Mouse (Mus musculus) heart, adult 2 months (tissue): ENCODE data around the gene Tbc1d17. TPM values are rescaled to one million over a fixed set of nuclear protein-coding genes. Genes with fewer than 3 reads are reported as not detected.

ENCODE experiments used
- DNase-seq, 2 experiments: peaks; one replicate each; pipeline ENCODE4 v3.0.0; 2021
- H3K27ac ChIP-seq: fragments of 200-600 bp; 2 replicates; pipeline ENCODE4 v1.8.1; 2022
- H3K27me3 ChIP-seq: fragments of 200-500 bp; 2 replicates; pipeline ENCODE4 v1.6.1; 2012; ENCODE audit warnings: mild to moderate bottlenecking, low read length, inconsistent platforms, mixed read lengths; ENCODE audit not compliant: control insufficient read depth, insufficient read depth
- H3K36me3 ChIP-seq: fragments of 200-500 bp; 2 replicates; pipeline ENCODE4 v1.6.1; 2012; ENCODE audit warnings: low read length, inconsistent platforms; ENCODE audit not compliant: control insufficient read depth, insufficient read depth
- H3K4me1 ChIP-seq: fragments of 200-500 bp; 2 replicates; pipeline ENCODE4 v1.6.1; 2011; ENCODE audit warnings: low read length; ENCODE audit not compliant: control insufficient read depth, insufficient read depth
- H3K4me3 ChIP-seq: fragments of 200-600 bp; 2 replicates; pipeline ENCODE4 v1.8.1; 2022
- H3K79me2 ChIP-seq: fragments of 200-500 bp; replicated peaks from 2 replicates; pipeline ENCODE4 v1.6.1; 2012; ENCODE audit warnings: mild to moderate bottlenecking, inconsistent platforms, low read length, moderate library complexity, mixed read lengths; ENCODE audit not compliant: control insufficient read depth, insufficient read depth
- H3K9ac ChIP-seq: fragments of 200-500 bp; 2 replicates; pipeline ENCODE4 v1.6.1; 2012; ENCODE audit warnings: low read depth, mild to moderate bottlenecking, control low read depth, inconsistent platforms, low read length, mixed read lengths
- CTCF ChIP-seq: fragments of 200-600 bp; IDR thresholded peaks from 2 replicates; pipeline ENCODE4 v1.8.1; 2022; ENCODE audit warnings: antibody characterized with exemption, mild to moderate bottlenecking, moderate library complexity
- EP300 ChIP-seq: fragments of 200-500 bp; IDR thresholded peaks from 2 replicates; pipeline ENCODE4 v1.6.1; 2011; ENCODE audit warnings: low read depth, low read length, control low read depth; ENCODE audit not compliant: insufficient read depth
- POLR2A ChIP-seq: fragments of 200-500 bp; IDR thresholded peaks from 2 replicates; pipeline ENCODE4 v1.6.1; 2011; ENCODE audit warnings: mild to moderate bottlenecking, low read depth, low read length, control low read depth; ENCODE audit not compliant: insufficient read depth
- WGBS: fragments of 180-500 bp; shearing (Covaris S2); methylation state at CpG from one replicate; pipeline ENCODE4 v1.1.7; 2018; 5-methylcytosine and 5-hydroxymethylcytosine counted together
- intact Hi-C: fragments of 180-260 bp; cut with DNase I; formaldehyde crosslinking; loops from one replicate; pipeline ENCODE4 v1.15.1; 2025
- polyA plus RNA-seq: library from polyadenylated mRNA; depleted of rRNA; stranded (reverse); fragments of >200 nt; gene quantifications from 2 replicates; pipeline ENCODE4 v1.2.3, GENCODE M21; 2012
- total RNA-seq, 2 experiments: library from RNA; stranded (reverse); gene quantifications; 2 replicates each; pipeline ENCODE4 v1.2.3; 2021

Gene Tbc1d17
- total and polyA plus RNA-seq, 3 experiments, result 29.6 to 56.0 (median 46.6) TPM

GRCm38 (mm10) chr7:44857042-44857552 is 8.2 kb upstream of the Tbc1d17 start, which contains the start of gene Pnkp:
Gene Pnkp (plus strand): TSS chr7:44857139.
- H3K79me2 ChIP-seq, result peaks cover 3% of the 10 kb centered on the region
- intact Hi-C loops, result loop anchor here (5.0 kb wide), 1 partner anchor 40 kb away; the partner anchor contains the start of gene Fuz
- WGBS, result under 1% methylated on average over 32 of the region's 32 CpGs

GRCm38 (mm10) chr7:44856265-44856916 is 7.5 kb upstream of the Tbc1d17 start:
- no peak overlapping the region for H3K9ac ChIP-seq
- peaks cover 3% of the 10 kb centered on the region for H3K79me2 ChIP-seq
- WGBS, result 54% methylated on average over 9 of the region's 9 CpGs
- H3K4me3 ChIP-seq, result peak overlapping the region; percentile 83
- DNase-seq, result no peak
- TF ChIP-seq EP300 (no peak), CTCF (no peak), POLR2A (no peak)
- intact Hi-C loops, result loop anchor here (5.0 kb wide), 1 partner anchor 41 kb away; the partner anchor contains the start of gene Fuz
- no peaks in the 10 kb centered on the region for H3K36me3 ChIP-seq
- H3K4me1 ChIP-seq, result peaks cover 6% of the 10 kb centered on the region
- H3K27me3 ChIP-seq, result no peaks in the 10 kb centered on the region
- peak overlapping the region; percentile 91 for H3K27ac ChIP-seq

More at GRCm38 (mm10) chr7:44857042-44857552, 8.2 kb upstream of the Tbc1d17 start, which contains the start of gene Pnkp:
- Histone ChIP-seq H3K27me3 (no peaks in the 10 kb centered on the region), H3K27ac (peak within 1 kb of the TSS; percentile 91), H3K9ac (peak within 1 kb of the TSS; percentile 84), H3K36me3 (no peaks in the 10 kb centered on the region), H3K4me1 (peaks cover 6% of the 10 kb centered on the region), H3K4me3 (peak within 1 kb of the TSS; percentile 83)
- TF ChIP-seq EP300, result 0 out of 2 replicates have a peak, but pooled peaks have one; percentile 26
- no peak for TF ChIP-seq CTCF
- peak; percentile 88 for TF ChIP-seq POLR2A
- DNase-seq, result peak; percentile 89 to 90

- Histone ChIP-seq H3K4me3 (peak overlapping the region; percentile 59), H3K36me3 (no peaks in the 10 kb centered on the region), H3K27me3 (no peaks in the 10 kb centered on the region), H3K9ac (peak overlapping the region; percentile 86), H3K4me1 (peaks cover 8% of the 10 kb centered on the region), H3K27ac (peak overlapping the region; percentile 98), H3K79me2 (peaks cover 3% of the 10 kb centered on the region)
- TF ChIP-seq CTCF (peak; percentile 51), EP300 (no peak)
- intact Hi-C loops, result loop anchor here (2.0 to 5.0 kb wide), 2 partner anchors 14 to 42 kb away; partner anchors contain the start of genes Fuz and Ptov1
- DNase-seq, result no peak
- 23% methylated on average over 10 of the region's 10 CpGs for WGBS
These were observed 6.2 kb upstream of the Tbc1d17 start for GRCm38 (mm10) chr7:44855036-44855435.

GRCm38 (mm10) chr7:44854356-44855031 is 5.6 kb upstream of the Tbc1d17 start:
- Histone ChIP-seq H3K27me3 (no peaks in the 10 kb centered on the region), H3K9ac (peak overlapping the region; percentile 86), H3K4me1 (peaks cover 8% of the 10 kb centered on the region), H3K27ac (peak overlapping the region; percentile 98), H3K36me3 (no peaks in the 10 kb centered on the region), H3K79me2 (peaks cover 3% of the 10 kb centered on the region), H3K4me3 (peak overlapping the region; percentile 59)
- DNase-seq, result peak; percentile 91 to 93
- intact Hi-C loops, result loop anchor here (2.0 to 5.0 kb wide), 2 partner anchors 14 to 43 kb away; partner anchors contain the start of genes Fuz and Ptov1
- WGBS, result under 1% methylated on average over 45 of the region's 45 CpGs
- TF ChIP-seq POLR2A (peak; percentile 76), CTCF (no peak), EP300 (0 out of 2 replicates have a peak, but pooled peaks have one; percentile 10)

GRCm38 (mm10) chr7:44853596-44854355 is 4.9 kb upstream of the Tbc1d17 start:
- H3K27me3 ChIP-seq, result no peaks in the 10 kb centered on the region
- H3K9ac ChIP-seq, result peak overlapping the region; percentile 86
- no peak for DNase-seq
- peaks cover 8% of the 10 kb centered on the region for H3K4me1 ChIP-seq
- peak overlapping the region; percentile 98 for H3K27ac ChIP-seq
- intact Hi-C loops, result loop anchor here (2.0 kb wide), 1 partner anchor 15 kb away; the partner anchor contains the start of gene Ptov1
- no peaks in the 10 kb centered on the region for H3K36me3 ChIP-seq
- TF ChIP-seq POLR2A, result no peak
- TF ChIP-seq EP300, result no peak
- no peak for TF ChIP-seq CTCF
- 14% methylated on average over 26 of the region's 26 CpGs for WGBS
- peak overlapping the region; percentile 59 for H3K4me3 ChIP-seq
- H3K79me2 ChIP-seq, result peaks cover 3% of the 10 kb centered on the region
